Mouse (Mus musculus) liver, embryonic 14.5 days (tissue): ENCODE results near the gene Dguok. TPM values are rescaled to one million over a fixed set of nuclear protein-coding genes. Genes with fewer than 3 reads are reported as not detected.

Source experiments
- ATAC-seq: fragments of 200-750 bp; cut with Nextera tagmentation; 2 replicates; pipeline ENCODE4 v1.8.0; 2017; ENCODE audit warnings: moderate number of reproducible peaks, mild to moderate bottlenecking, moderate library complexity; ENCODE audit not compliant: insufficient read depth
- DNase-seq, 3 experiments: peaks; one replicate each; pipeline ENCODE4 v3.0.0-alpha.2; 2012 to 2013; ENCODE audit warnings: low read depth in 3 of 3, low spot score in 3 of 3
- H3K27ac ChIP-seq: fragments of 300-500 bp; sonication (generic); 2 replicates; pipeline ENCODE4 v1.5.1; 2014; ENCODE audit warnings: moderate library complexity, mild to moderate bottlenecking, control low read depth, inconsistent platforms
- H3K27me3 ChIP-seq: fragments of 300-500 bp; sonication (generic); 2 replicates; pipeline ENCODE4 v1.6.1; 2014; ENCODE audit warnings: mild to moderate bottlenecking, low read length, moderate library complexity; ENCODE audit not compliant: control insufficient read depth, insufficient read depth
- H3K36me3 ChIP-seq: fragments of 300-500 bp; sonication (generic); replicated peaks from 2 replicates; pipeline ENCODE4 v1.6.1; 2014; ENCODE audit warnings: low read depth; ENCODE audit not compliant: control insufficient read depth, insufficient read depth
- H3K4me1 ChIP-seq, 2 experiments: fragments of 200-500 bp in 1 of 2; fragments of 300-500 bp in 1 of 2; sonication (generic) in 1 of 2; replicated peaks; 2 replicates each; pipeline ENCODE4 v1.6.1; 2012 to 2014; ENCODE audit warnings: antibody characterized with exemption in 1 of 2, inconsistent platforms in 1 of 2, low read length in 1 of 2; ENCODE audit not compliant: control insufficient read depth in 2 of 2, insufficient read depth in 2 of 2
- H3K4me2 ChIP-seq: fragments of 300-500 bp; sonication (generic); 2 replicates; pipeline ENCODE4 v1.6.1; 2014; ENCODE audit warnings: low read depth, mild to moderate bottlenecking, control low read depth, moderate library complexity
- H3K4me3 ChIP-seq, 2 experiments: fragments of 200-500 bp in 1 of 2; fragments of 300-500 bp in 1 of 2; sonication (generic) in 1 of 2; 2 replicates each; pipeline ENCODE4 v1.5.1; 2012 to 2014; ENCODE audit warnings: low read depth in 2 of 2, low read length in 2 of 2, mild to moderate bottlenecking in 2 of 2, control low read depth in 1 of 2, inconsistent platforms in 1 of 2, moderate library complexity in 1 of 2; ENCODE audit not compliant: insufficient read depth in 1 of 2
- H3K9ac ChIP-seq: fragments of 300-500 bp; sonication (generic); replicated peaks from 2 replicates; pipeline ENCODE4 v1.6.1; 2014; ENCODE audit warnings: mild to moderate bottlenecking, control low read depth, moderate library complexity
- H3K9me3 ChIP-seq: fragments of 300-500 bp; sonication (generic); 2 replicates; pipeline ENCODE4 v1.6.1; 2016; ENCODE audit warnings: low read length, mixed read lengths; ENCODE audit not compliant: control insufficient read depth
- CTCF ChIP-seq: IDR thresholded peaks from 2 replicates; pipeline ENCODE4 v1.5.1; 2016; ENCODE audit warnings: antibody characterized with exemption, low read depth, control low read depth
- EP300 ChIP-seq: IDR thresholded peaks from 2 replicates; pipeline ENCODE4 v1.6.1; 2016; ENCODE audit warnings: antibody characterized with exemption, low read depth
- WGBS: fragments of 180-500 bp; shearing (Covaris S2); extraction: QIAGEN DNeasy Blood & Tissue Kit; methylation state at CpG from one replicate; pipeline ENCODE4 v1.1.7; 2014; ENCODE audit not compliant: insufficient replicate concordance; 5-methylcytosine and 5-hydroxymethylcytosine counted together
- polyA plus RNA-seq, 2 experiments: library from polyadenylated mRNA; depleted of rRNA in 1 of 2; stranded (reverse) in 1 of 2; unstranded in 1 of 2; fragments of >200 nt; fragmentation: Nextera tagmentation in 1 of 2; extraction: Ambion mirVana in 1 of 2; gene quantifications; 2 replicates each; pipeline versions ENCODE4 v1.2.1 to v1.2.3; 2012 to 2014

Gene Dguok
- polyA plus RNA-seq, 2 experiments: 16.8 to 21.6 TPM

- no peaks in the 10 kb centered on the region for H3K27me3 ChIP-seq
- peaks cover 48 to 58% of the 10 kb centered on the region in 2 experiments for H3K4me1 ChIP-seq
- TF ChIP-seq EP300 (no peak), CTCF (no peak)
- H3K9me3 ChIP-seq: no peaks in the 10 kb centered on the region
- WGBS: 33% methylated on average over 11 of the region's 11 CpGs
- ATAC-seq (no peak), DNase-seq (no peak)
- peak overlapping the region; percentile 98 for H3K4me2 ChIP-seq
- no peaks in the 10 kb centered on the region for H3K36me3 ChIP-seq
- H3K4me3 ChIP-seq: peak overlapping the region; percentile 6 to 11
- H3K9ac ChIP-seq: no peak overlapping the region
- no peak overlapping the region for H3K27ac ChIP-seq
These were observed 53.1 kb downstream of the Dguok start for GRCm38 (mm10) chr6:83453706-83454105.

GRCm38 (mm10) chr6:83450451-83451303 is 56.1 kb downstream of the Dguok start:
- 29% methylated on average over 9 of the region's 9 CpGs for WGBS

GRCm38 (mm10) chr6:83449440-83449839 is 57.3 kb downstream of the Dguok start:
- Histone ChIP-seq H3K4me2 (no peak overlapping the region), H3K9me3 (no peaks in the 10 kb centered on the region), H3K9ac (no peak overlapping the region; the same call in 1 of the 2 replicates), H3K4me3 (no peak overlapping the region), H3K36me3 (no peaks in the 10 kb centered on the region), H3K4me1 (peaks cover 39 to 65% of the 10 kb centered on the region in 2 experiments), H3K27me3 (no peaks in the 10 kb centered on the region), H3K27ac (no peak overlapping the region)
- TF ChIP-seq EP300 (no peak), CTCF (no peak)
- ATAC-seq (no peak), DNase-seq (no peak)
- 6% methylated on average over 3 of the region's 3 CpGs for WGBS

More at GRCm38 (mm10) chr6:83450451-83451303, 56.1 kb downstream of the Dguok start:
- ATAC-seq: peak; percentile 29; the same call in 1 of the 2 replicates
- TF ChIP-seq EP300: no peak
- no peak for TF ChIP-seq CTCF
- H3K36me3 ChIP-seq: no peaks in the 10 kb centered on the region
- no peak for DNase-seq
- H3K9ac ChIP-seq: peak overlapping the region; percentile 45
- peak overlapping the region; percentile 72 for H3K27ac ChIP-seq
- H3K4me1 ChIP-seq: peaks cover 42 to 67% of the 10 kb centered on the region in 2 experiments
- no peak overlapping the region for H3K4me3 ChIP-seq
- no peaks in the 10 kb centered on the region for H3K9me3 ChIP-seq
- peak overlapping the region; percentile 56 for H3K4me2 ChIP-seq
- no peaks in the 10 kb centered on the region for H3K27me3 ChIP-seq

GRCm38 (mm10) chr6:83448911-83449310 is 57.9 kb downstream of the Dguok start:
- TF ChIP-seq CTCF (no peak), EP300 (no peak)
- Histone ChIP-seq H3K4me1 (peaks cover 40 to 65% of the 10 kb centered on the region in 2 experiments), H3K36me3 (no peaks in the 10 kb centered on the region), H3K9ac (no peak overlapping the region; the same call in 1 of the 2 replicates), H3K27ac (no peak overlapping the region), H3K4me2 (no peak overlapping the region), H3K27me3 (no peaks in the 10 kb centered on the region), H3K4me3 (no peak overlapping the region), H3K9me3 (no peaks in the 10 kb centered on the region)
- DNase-seq (no peak), ATAC-seq (no peak)
- WGBS: 43% methylated on average over 4 of the region's 4 CpGs

GRCm38 (mm10) chr6:83447031-83447430 is 59.7 kb downstream of the Dguok start:
- peaks cover 51 to 74% of the 10 kb centered on the region in 2 experiments for H3K4me1 ChIP-seq
- DNase-seq (no peak), ATAC-seq (no peak)
- no peak overlapping the region for H3K4me3 ChIP-seq
- no peaks in the 10 kb centered on the region for H3K36me3 ChIP-seq
- H3K9ac ChIP-seq: no peak overlapping the region
- H3K4me2 ChIP-seq: no peak overlapping the region
- no peaks in the 10 kb centered on the region for H3K27me3 ChIP-seq
- no peaks in the 10 kb centered on the region for H3K9me3 ChIP-seq
- WGBS: 44% methylated on average over 7 of the region's 7 CpGs
- H3K27ac ChIP-seq: no peak overlapping the region
- no peak for TF ChIP-seq EP300
- no peak for TF ChIP-seq CTCF
